8 mouse cellular contexts compared by ENCODE assay signal in genomic region chr5:114099709-114100389, GRCm38 (mm10). TPM values are rescaled to one million over a fixed set of nuclear protein-coding genes. Genes with fewer than 3 reads are reported as not detected.
A peak's percentile ranks its signal among the peaks of the same experiment; 100 is the strongest.
DNase-seq lines count a peak whose midpoint lies in the region; ATAC-seq and TF ChIP-seq lines count a peak whose summit lies in the region.

No protein-coding gene starts in this region.

- in situ Hi-C loops in ES-E14 (cut with MboI; ENCODE audit: low sequenced_read_pairs in 2 of 2, unreplicated experiment in 2 of 2): no loop called here

- no peaks in the 10 kb centered on the region for H3K27me3 ChIP-seq in lung, embryonic 16.5 days (ENCODE audit: control insufficient read depth, insufficient read depth, low read depth, low read length)

- peaks cover 0 to 7% of the 10 kb centered on the region in 2 experiments; a peak in 1 of 4 replicates for H3K4me1 ChIP-seq in ES-E14 (ENCODE audit: control insufficient read depth in 2 of 2, insufficient read depth in 2 of 2, low read length in 2 of 2, poor library complexity in 1 of 2)
- H3K4me1 ChIP-seq in lung, embryonic 16.5 days (replicated peaks; ENCODE audit: control insufficient read depth, insufficient read depth, low read length): peaks cover 12% of the 10 kb centered on the region

- H3K4me3 ChIP-seq in ES-E14 (ENCODE audit: insufficient read depth in 1 of 2, low read depth in 1 of 2, low read length in 2 of 2, poor library complexity in 1 of 2, severe bottlenecking in 1 of 2): peak overlapping the region; percentile 67 to 96
- peak overlapping the region; percentile 95 for H3K4me3 ChIP-seq in lung, embryonic 16.5 days (ENCODE audit: low read length)

- DNase-seq in ES-E14 (ENCODE audit: low read depth, low spot score): peak; percentile 90
- DNase-seq in cerebellum, adult 11-12 months: peak; percentile 87
- DNase-seq in forelimb bud, embryonic 11.5 days (ENCODE audit: low read depth, low spot score): peak; percentile 95
- DNase-seq in layer of hippocampus, adult 9-10 months (ENCODE audit: low spot score): peak; percentile 73
- DNase-seq in ovary, postnatal 10 days (ENCODE audit: low spot score): peak; percentile 96
- DNase-seq in thymus, postnatal 10 days (ENCODE audit: low spot score in 2 of 2): peak; percentile 84 to 93

- peak overlapping the region; percentile 81 for H3K4me2 ChIP-seq in lung, embryonic 16.5 days (ENCODE audit: low read depth, low read length)

- H3K9ac ChIP-seq in ES-E14 (ENCODE audit: insufficient read depth, low read depth, low read length, poor library complexity, severe bottlenecking): peak overlapping the region; percentile 85
- H3K9ac ChIP-seq in lung, embryonic 16.5 days (ENCODE audit: low read length): peak overlapping the region; percentile 97

- WGBS in lung, embryonic 16.5 days: 7% methylated on average over 35 of the region's 37 CpGs

- peak; percentile 93 to 94 for ATAC-seq in hematopoietic stem cell, adult 5-6 weeks (replicated peaks in 1 of 2; ENCODE audit: insufficient read depth in 1 of 2, low FRiP score in 2 of 2, low TSS enrichment in 1 of 2, low read depth in 1 of 2, poor library complexity in 2 of 2, severe bottlenecking in 2 of 2)
- ATAC-seq in lung, embryonic 16.5 days (ENCODE audit: low read depth): peak; percentile 94

- no peak overlapping the region for H3K27ac ChIP-seq in ES-E14 (ENCODE audit: insufficient read depth, low read depth, low read length, poor library complexity, severe bottlenecking)
- 0 out of 2 replicates have a peak overlapping the region, but pooled peaks have one; percentile 31 for H3K27ac ChIP-seq in lung, embryonic 16.5 days (ENCODE audit: low read length)

- no peaks in the 10 kb centered on the region for H3K9me3 ChIP-seq in ES-E14 (ENCODE audit: control insufficient read depth, insufficient read depth, low read depth, low read length)
- H3K9me3 ChIP-seq in lung, embryonic 16.5 days (ENCODE audit: control insufficient read depth, low read length): no peaks in the 10 kb centered on the region

- H3K36me3 ChIP-seq in ES-E14 (ENCODE audit: control insufficient read depth, insufficient read depth, low read length, poor library complexity, severe bottlenecking): peaks cover 2% of the 10 kb centered on the region; the same call in 1 of the 2 replicates
- H3K36me3 ChIP-seq in lung, embryonic 16.5 days (ENCODE audit: control insufficient read depth, insufficient read depth, low read length): peaks cover 3% of the 10 kb centered on the region; the same call in 1 of the 2 replicates

TF ChIP-seq in ES-E14, 5 proteins besides CTCF, POLR2A, EP300 and RAD21:
- TF ChIP-seq CHD2 (IDR thresholded peaks at IDR 0.05; ENCODE audit: low read depth, low read length) (no peak; the same call in 1 of the 2 replicates), HCFC1 (IDR thresholded peaks at IDR 0.05; ENCODE audit: borderline replicate concordance, insufficient read depth, low read length) (peak; percentile 91)

RNA-seq across cellular contexts. Expression of gene Svop, which starts 8.5 kb away (rescaled TPM):
- 3.3 and 4.9 TPM in 2 replicates for total RNA-seq in ES-E14 (2012; rRNA removed)
- not detected in 2 replicates for total RNA-seq in hematopoietic stem cell, adult 5-6 weeks (2017)
- polyA plus RNA-seq in lung, embryonic 16.5 days (2015; fragmentation: Nextera tagmentation; extraction: Ambion mirVana): 0.30 and 0.41 TPM in 2 replicates

RNA-seq across cellular contexts. Expression of gene Alkbh2, which starts 28.2 kb away (rescaled TPM):
- total RNA-seq in ES-E14 (2012; rRNA removed): 26.7 and 32.6 TPM in 2 replicates
- total RNA-seq in hematopoietic stem cell, adult 5-6 weeks (2017): 9.3 and 13.7 TPM in 2 replicates
- 6.3 and 8.0 TPM in 2 replicates for polyA plus RNA-seq in lung, embryonic 16.5 days (2015; fragmentation: Nextera tagmentation; extraction: Ambion mirVana)

RNA-seq across cellular contexts. Expression of gene Ung, which starts 30.3 kb away (rescaled TPM):
- 67.9 and 71.6 TPM in 2 replicates for total RNA-seq in ES-E14 (2012; rRNA removed)
- 24.6 and 27.7 TPM in 2 replicates for total RNA-seq in hematopoietic stem cell, adult 5-6 weeks (2017)
- polyA plus RNA-seq in lung, embryonic 16.5 days (2015; fragmentation: Nextera tagmentation; extraction: Ambion mirVana): 33.8 and 38.6 TPM in 2 replicates

RNA-seq across cellular contexts. Expression of gene Usp30, which starts 34.6 kb away (rescaled TPM):
- total RNA-seq in ES-E14 (2012; rRNA removed): 15.8 and 21.4 TPM in 2 replicates
- total RNA-seq in hematopoietic stem cell, adult 5-6 weeks (2017): 8.4 and 9.4 TPM in 2 replicates
- polyA plus RNA-seq in lung, embryonic 16.5 days (2015; fragmentation: Nextera tagmentation; extraction: Ambion mirVana): 11.7 and 12.0 TPM in 2 replicates

RNA-seq across cellular contexts. Expression of gene Acacb, which starts 46.5 kb away (rescaled TPM):
- 10.5 and 16.9 TPM in 2 replicates for total RNA-seq in ES-E14 (2012; rRNA removed)
- total RNA-seq in hematopoietic stem cell, adult 5-6 weeks (2017): 3.0 and 3.9 TPM in 2 replicates
- 2.0 and 2.3 TPM in 2 replicates for polyA plus RNA-seq in lung, embryonic 16.5 days (2015; fragmentation: Nextera tagmentation; extraction: Ambion mirVana)
